Mouse (Mus musculus) small intestine, adult 2 months (tissue): ENCODE data around the gene Nampt.

Experiments
- CTCF ChIP-seq: fragments of 200-500 bp; IDR thresholded peaks from 2 replicates; pipeline ENCODE4 v1.5.1; 2012; ENCODE audit warnings: low read depth, mild to moderate bottlenecking, control low read depth, inconsistent platforms, low read length, moderate library complexity, mixed read lengths; ENCODE audit not compliant: insufficient replicate concordance, insufficient read length; ENCODE audit errors: extremely low read depth
- POLR2A ChIP-seq: fragments of 200-500 bp; IDR thresholded peaks from 2 replicates; pipeline ENCODE4 v1.6.1; 2012; ENCODE audit warnings: low read depth, mild to moderate bottlenecking, control low read depth, inconsistent platforms, low read length, moderate library complexity

DNA sequence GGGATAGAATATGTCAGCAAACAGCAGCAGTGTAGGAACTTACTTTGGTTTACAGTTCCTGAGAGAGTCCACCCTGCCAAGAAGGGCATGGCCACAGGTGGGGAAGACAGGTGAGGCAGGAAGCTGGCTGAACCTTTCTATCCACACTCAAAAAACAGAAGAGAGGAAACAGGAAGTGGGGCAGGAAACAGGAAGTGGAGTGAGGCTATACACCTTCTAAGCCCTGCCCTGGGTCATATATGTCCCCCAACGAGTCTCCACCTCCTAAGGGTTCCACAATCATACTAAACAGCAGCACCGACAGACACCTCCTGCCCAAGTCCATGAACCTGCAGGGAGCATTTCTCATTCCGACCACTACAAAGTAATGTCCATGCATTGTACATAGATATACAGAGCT is 81.7 kb downstream of the Nampt start:
- TF ChIP-seq CTCF (no peak), POLR2A (no peak)
